Mouse (Mus musculus) intestine, postnatal 0 days (tissue): ENCODE measurements around the gene Myh6. TPM values are rescaled to one million over a fixed set of nuclear protein-coding genes. Genes with fewer than 3 reads are reported as not detected.
"Not testable (repeated sequence)": the region's sequence is repeated elsewhere in the genome, so short reads cannot be mapped to it uniquely, and the experiment has no call there.

ENCODE experiments used
- ATAC-seq: fragments of 200-750 bp; cut with Nextera tagmentation; 2 replicates; pipeline ENCODE4 v1.8.0; 2017; ENCODE audit warnings: mild to moderate bottlenecking, moderate TSS enrichment, moderate library complexity
- H3K27ac ChIP-seq: fragments of 300-500 bp; sonication (generic); 2 replicates; pipeline ENCODE4 v1.5.1; 2014; ENCODE audit warnings: mild to moderate bottlenecking, low read depth, low read length, moderate library complexity
- H3K27me3 ChIP-seq: fragments of 300-500 bp; sonication (generic); replicated peaks from 2 replicates; pipeline ENCODE4 v1.6.1; 2014; ENCODE audit warnings: low read length, mixed read lengths; ENCODE audit not compliant: control insufficient read depth, insufficient read depth
- H3K36me3 ChIP-seq: fragments of 300-500 bp; sonication (generic); 2 replicates; pipeline ENCODE4 v1.6.1; 2014; ENCODE audit warnings: mild to moderate bottlenecking, moderate library complexity; ENCODE audit not compliant: control insufficient read depth, insufficient read depth
- H3K4me1 ChIP-seq: fragments of 300-500 bp; sonication (generic); replicated peaks from 2 replicates; pipeline ENCODE4 v1.6.1; 2014; ENCODE audit warnings: antibody characterized with exemption, low read length, mixed read lengths; ENCODE audit not compliant: control insufficient read depth, insufficient read depth
- H3K4me2 ChIP-seq: fragments of 300-500 bp; sonication (generic); replicated peaks from 2 replicates; pipeline ENCODE4 v1.6.1; 2014; ENCODE audit warnings: low read depth, mild to moderate bottlenecking, moderate library complexity
- H3K4me3 ChIP-seq: fragments of 300-500 bp; sonication (generic); 2 replicates; pipeline ENCODE4 v1.5.1; 2014; ENCODE audit warnings: low read depth, low read length
- H3K9ac ChIP-seq: fragments of 300-500 bp; sonication (generic); 2 replicates; pipeline ENCODE4 v1.6.1; 2014; ENCODE audit warnings: mild to moderate bottlenecking, low read depth, low read length
- H3K9me3 ChIP-seq: fragments of 300-500 bp; sonication (generic); 2 replicates; pipeline ENCODE4 v1.6.1; 2016; ENCODE audit warnings: mixed run types; ENCODE audit not compliant: control insufficient read depth
- CTCF ChIP-seq: sonication (generic); IDR thresholded peaks from 2 replicates; pipeline ENCODE4 v1.5.1; 2016; ENCODE audit warnings: low read depth, mild to moderate bottlenecking, control low read depth, antibody characterized with exemption, moderate library complexity
- WGBS: fragments of 180-500 bp; shearing (Covaris S2); extraction: QIAGEN DNeasy Blood & Tissue Kit; methylation state at CpG from one replicate; pipeline ENCODE4 v1.1.7; 2014; 5-methylcytosine and 5-hydroxymethylcytosine counted together
- polyA plus RNA-seq: library from polyadenylated mRNA; unstranded; fragments of >200 nt; fragmentation: Nextera tagmentation; extraction: Ambion mirVana; gene quantifications from 2 replicates; pipeline ENCODE4 v1.2.1, GENCODE M21; 2015

The Myh6 gene
- polyA plus RNA-seq, 1 experiment from 2014 or later: 0.53 TPM

- TF ChIP-seq CTCF: no peak
- Histone ChIP-seq H3K9me3 (no peaks in the 10 kb centered on the region), H3K4me3 (no peak overlapping the region), H3K27me3 (no peaks in the 10 kb centered on the region), H3K36me3 (no peaks in the 10 kb centered on the region), H3K9ac (no peak overlapping the region), H3K4me1 (no peaks in the 10 kb centered on the region), H3K27ac (no peak overlapping the region), H3K4me2 (no peak overlapping the region)
- no peak for ATAC-seq
- 90% methylated on average over 11 of the region's 11 CpGs for WGBS
Measured at GRCm38 (mm10) chr14:54963727-54964126, 3.0 kb downstream of the Myh6 start.

- no peak for ATAC-seq
Measured at GRCm38 (mm10) chr14:54962714-54963113, 4.0 kb downstream of the Myh6 start.

GRCm38 (mm10) chr14:54961487-54961886 is 5.2 kb downstream of the Myh6 start:
- Histone ChIP-seq H3K36me3 (no peaks in the 10 kb centered on the region), H3K27me3 (no peaks in the 10 kb centered on the region), H3K4me2 (no peak overlapping the region), H3K9ac (no peak overlapping the region), H3K4me1 (no peaks in the 10 kb centered on the region), H3K9me3 (no peaks in the 10 kb centered on the region), H3K4me3 (no peak overlapping the region), H3K27ac (no peak overlapping the region)
- ATAC-seq: no peak
- no peak for TF ChIP-seq CTCF
- WGBS: 74% methylated on average over 5 of the region's 5 CpGs

More at GRCm38 (mm10) chr14:54962714-54963113, 4.0 kb downstream of the Myh6 start:
- Histone ChIP-seq H3K27me3 (no peaks in the 10 kb centered on the region), H3K4me2 (no peak overlapping the region), H3K4me3 (no peak overlapping the region), H3K36me3 (no peaks in the 10 kb centered on the region), H3K9ac (no peak overlapping the region), H3K9me3 (no peaks in the 10 kb centered on the region), H3K27ac (no peak overlapping the region), H3K4me1 (no peaks in the 10 kb centered on the region)
- WGBS: 59% methylated on average over 7 of the region's 7 CpGs
- no peak for TF ChIP-seq CTCF

GRCm38 (mm10) chr14:54960769-54961168 is 6.0 kb downstream of the Myh6 start:
- no peak for ATAC-seq
- H3K9ac ChIP-seq: no peak overlapping the region
- H3K9me3 ChIP-seq: no peaks in the 10 kb centered on the region
- no peak overlapping the region for H3K4me3 ChIP-seq
- TF ChIP-seq CTCF: no peak
- no peaks in the 10 kb centered on the region for H3K4me1 ChIP-seq
- H3K27me3 ChIP-seq: no peaks in the 10 kb centered on the region
- H3K27ac ChIP-seq: no peak overlapping the region
- H3K4me2 ChIP-seq: no peak overlapping the region
- no peaks in the 10 kb centered on the region for H3K36me3 ChIP-seq
- WGBS: 66% methylated on average over 10 of the region's 10 CpGs

GRCm38 (mm10) chr14:54959853-54960613 is 6.7 kb downstream of the Myh6 start:
- ATAC-seq, H3K4me2 ChIP-seq, H3K27ac ChIP-seq, H3K4me1 ChIP-seq, H3K9ac ChIP-seq, H3K4me3 ChIP-seq, H3K36me3 ChIP-seq, H3K9me3 ChIP-seq, H3K27me3 ChIP-seq: not testable (repeated sequence)
- 94% methylated on average over 12 of the region's 12 CpGs for WGBS

GRCm38 (mm10) chr14:54959197-54959596 is 7.5 kb downstream of the Myh6 start:
- 82% methylated on average over 3 of the region's 3 CpGs for WGBS
- Histone ChIP-seq H3K9ac (no peak overlapping the region), H3K36me3 (no peaks in the 10 kb centered on the region), H3K27me3 (no peaks in the 10 kb centered on the region), H3K27ac (no peak overlapping the region), H3K4me3 (no peak overlapping the region), H3K9me3 (no peaks in the 10 kb centered on the region), H3K4me2 (no peak overlapping the region), H3K4me1 (no peaks in the 10 kb centered on the region)
- no peak for ATAC-seq
- TF ChIP-seq CTCF: no peak
